Mouse (Mus musculus) limb, embryonic 10.5 days (tissue): Measurements from ENCODE around the gene Mrps24. TPM values are rescaled to one million over a fixed set of nuclear protein-coding genes. Genes with fewer than 3 reads are reported as not detected.

Experiments used
- DNase-seq: peaks from one replicate; pipeline ENCODE4 v3.0.0-alpha.2; 2017; ENCODE audit warnings: low spot score
- H3K27ac ChIP-seq: fragments of 300-500 bp; sonication (generic); 2 replicates; pipeline ENCODE4 v1.5.1; 2016; ENCODE audit warnings: mild to moderate bottlenecking
- H3K27me3 ChIP-seq: fragments of 300-500 bp; sonication (generic); 2 replicates; pipeline ENCODE4 v1.6.1; 2016; ENCODE audit warnings: low read depth, mild to moderate bottlenecking; ENCODE audit not compliant: poor library complexity, severe bottlenecking
- H3K36me3 ChIP-seq: fragments of 300-500 bp; sonication (generic); 2 replicates; pipeline ENCODE4 v1.6.1; 2016; ENCODE audit warnings: mild to moderate bottlenecking, moderate library complexity
- H3K4me1 ChIP-seq: fragments of 300-500 bp; sonication (generic); 2 replicates; pipeline ENCODE4 v1.6.1; 2016
- H3K4me3 ChIP-seq: fragments of 300-500 bp; sonication (generic); 2 replicates; pipeline ENCODE4 v1.5.1; 2016; ENCODE audit warnings: mild to moderate bottlenecking, moderate library complexity
- H3K9me3 ChIP-seq: fragments of 300-500 bp; sonication (generic); replicated peaks from 2 replicates; pipeline ENCODE4 v1.6.1; 2016; ENCODE audit warnings: mild to moderate bottlenecking
- WGBS: fragments of 180-500 bp; shearing (Covaris S2); methylation state at CpG from one replicate; pipeline ENCODE4 v1.1.7; 2016; 5-methylcytosine and 5-hydroxymethylcytosine counted together
- polyA plus RNA-seq: library from polyadenylated mRNA; unstranded; fragments of >200 nt; fragmentation: Nextera tagmentation; extraction: Ambion mirVana; gene quantifications from 2 replicates; pipeline ENCODE4 v1.2.1, GENCODE M21; 2016

The Mrps24 gene
- polyA plus RNA-seq, 1 experiment from 2014 or later: 155 TPM

- 96% methylated on average over 1 of the region's 1 CpGs for WGBS
- Histone ChIP-seq H3K27ac (no peak overlapping the region), H3K9me3 (no peaks in the 10 kb centered on the region), H3K4me3 (no peak overlapping the region), H3K27me3 (no peaks in the 10 kb centered on the region), H3K36me3 (peaks cover 31% of the 10 kb centered on the region), H3K4me1 (peaks cover 12% of the 10 kb centered on the region)
- DNase-seq: peak; percentile 15
These were observed 13.7 kb downstream of the Mrps24 start for GRCm38 (mm10) chr11:5701821-5702220.

- H3K4me1 ChIP-seq: peaks cover 6% of the 10 kb centered on the region
- no peak for DNase-seq
- WGBS: 85% methylated on average over 2 of the region's 2 CpGs
- no peak overlapping the region for H3K4me3 ChIP-seq
- no peaks in the 10 kb centered on the region for H3K27me3 ChIP-seq
- no peak overlapping the region for H3K27ac ChIP-seq
- peaks cover 31% of the 10 kb centered on the region for H3K36me3 ChIP-seq
- no peaks in the 10 kb centered on the region for H3K9me3 ChIP-seq
These were observed 14.2 kb downstream of the Mrps24 start for GRCm38 (mm10) chr11:5701300-5701699.

GRCm38 (mm10) chr11:5700808-5701207 lies 14.7 kb downstream of the Mrps24 start:
- Histone ChIP-seq H3K4me1 (peaks cover 1% of the 10 kb centered on the region), H3K36me3 (peaks cover 29% of the 10 kb centered on the region), H3K4me3 (no peak overlapping the region), H3K27ac (no peak overlapping the region), H3K27me3 (no peaks in the 10 kb centered on the region), H3K9me3 (no peaks in the 10 kb centered on the region)
- DNase-seq: no peak
- 93% methylated on average over 7 of the region's 7 CpGs for WGBS

- Histone ChIP-seq H3K36me3 (no peaks in the 10 kb centered on the region), H3K27me3 (no peaks in the 10 kb centered on the region), H3K9me3 (no peaks in the 10 kb centered on the region), H3K27ac (peak overlapping the region; percentile 14; the same call in 1 of the 2 replicates), H3K4me3 (no peak overlapping the region), H3K4me1 (peaks cover 16% of the 10 kb centered on the region; the same call in 1 of the 2 replicates)
- peak; percentile 59 for DNase-seq
- WGBS: 25% methylated on average over 7 of the region's 7 CpGs
These were observed 23.7 kb downstream of the Mrps24 start for GRCm38 (mm10) chr11:5691775-5692174.

- H3K27ac ChIP-seq: peak overlapping the region; percentile 20; the same call in 1 of the 2 replicates
These were observed 31.2 kb downstream of the Mrps24 start for GRCm38 (mm10) chr11:5684283-5684682.

GRCm38 (mm10) chr11:5682541-5682940 lies 32.9 kb downstream of the Mrps24 start:
- H3K36me3 ChIP-seq: no peaks in the 10 kb centered on the region
- H3K4me1 ChIP-seq: peaks cover 16% of the 10 kb centered on the region
- no peak overlapping the region for H3K4me3 ChIP-seq
- no peak for DNase-seq
- H3K27ac ChIP-seq: no peak overlapping the region
- WGBS: 78% methylated on average over 6 of the region's 6 CpGs
- no peaks in the 10 kb centered on the region; the same call in 1 of the 2 replicates for H3K27me3 ChIP-seq
- no peaks in the 10 kb centered on the region for H3K9me3 ChIP-seq

More at GRCm38 (mm10) chr11:5684283-5684682, 31.2 kb downstream of the Mrps24 start:
- no peaks in the 10 kb centered on the region for H3K36me3 ChIP-seq
- H3K4me3 ChIP-seq: no peak overlapping the region
- WGBS: 31% methylated on average over 7 of the region's 7 CpGs
- no peaks in the 10 kb centered on the region for H3K9me3 ChIP-seq
- DNase-seq: peak; percentile 43
- peaks cover 31% of the 10 kb centered on the region for H3K4me1 ChIP-seq
- no peaks in the 10 kb centered on the region; the same call in 1 of the 2 replicates for H3K27me3 ChIP-seq

Other genes starting within 250 kb of the Mrps24 start
- 128 and 137 TPM in 2 replicates for gene Xbp1, start 195.0 kb downstream of the Mrps24 start, polyA plus RNA-seq
- 31.8 and 38.7 TPM in 2 replicates for gene Ccdc117, start 173.5 kb downstream of the Mrps24 start, polyA plus RNA-seq
- not detected in 2 replicates for gene Ankrd36, start 146.0 kb downstream of the Mrps24 start, polyA plus RNA-seq
- gene Urgcp, start 46.7 kb upstream of the Mrps24 start, polyA plus RNA-seq: 15.4 and 20.3 TPM in 2 replicates
- gene Dbnl, start 72.8 kb upstream of the Mrps24 start, polyA plus RNA-seq: 125 and 131 TPM in 2 replicates
- 4.1 and 9.6 TPM in 2 replicates for gene Pgam2, start 88.1 kb upstream of the Mrps24 start, polyA plus RNA-seq
- gene Polm, start 122.3 kb upstream of the Mrps24 start, polyA plus RNA-seq: 7.1 and 10.3 TPM in 2 replicates
- gene Aebp1, start 146.3 kb upstream of the Mrps24 start, polyA plus RNA-seq: 8.2 TPM in 2 replicates
- gene Pold2, start 162.6 kb upstream of the Mrps24 start, polyA plus RNA-seq: 165 and 175 TPM in 2 replicates
- gene Myl7, start 183.1 kb upstream of the Mrps24 start, polyA plus RNA-seq: 6.8 and 8.0 TPM in 2 replicates
- gene Gck, start 234.4 kb upstream of the Mrps24 start, polyA plus RNA-seq: 0.55 and 1.3 TPM in 2 replicates
- 55.5 and 65.5 TPM in 2 replicates for gene Ykt6, start 240.0 kb upstream of the Mrps24 start, polyA plus RNA-seq